Mouse (Mus musculus): ENCODE data around the gene Ercc6l2. TPM values are rescaled to one million over a fixed set of nuclear protein-coding genes. Genes with fewer than 3 reads are reported as not detected.
A peak's percentile ranks its signal among the peaks of the same experiment; 100 is the strongest.

Gene Ercc6l2
- total RNA-seq, 2 experiments from 2014 or later, result 15.4 to 19.5 TPM

- DNase-seq (ENCODE audit: low spot score in 2 of 2), result no peak
Measured at GRCm38 (mm10) chr13:63927326-63927725, 112.3 kb downstream of the Ercc6l2 start.

- peak; percentile 5 to 21 for DNase-seq (ENCODE audit: low spot score in 2 of 2)
Measured at GRCm38 (mm10) chr13:63929351-63929750, 114.3 kb downstream of the Ercc6l2 start.

GRCm38 (mm10) chr13:63929917-63930515, 115.0 kb downstream of the Ercc6l2 start:
- no peak for DNase-seq (ENCODE audit: low spot score in 2 of 2)

GRCm38 (mm10) chr13:63930525-63930924, 115.5 kb downstream of the Ercc6l2 start:
- no peak for DNase-seq (ENCODE audit: low spot score in 2 of 2)

GRCm38 (mm10) chr13:63936369-63936768, 121.3 kb downstream of the Ercc6l2 start:
- no peak for DNase-seq (ENCODE audit: low spot score in 2 of 2)

- no peak for DNase-seq (ENCODE audit: low spot score in 2 of 2)
Measured at GRCm38 (mm10) chr13:63940257-63940656, 125.2 kb downstream of the Ercc6l2 start.

- DNase-seq (ENCODE audit: low spot score in 2 of 2), result no peak
Measured at GRCm38 (mm10) chr13:63941170-63941569, 126.1 kb downstream of the Ercc6l2 start.

GRCm38 (mm10) chr13:63943605-63944004, 128.6 kb downstream of the Ercc6l2 start:
- no peak for DNase-seq (ENCODE audit: low spot score in 2 of 2)

GRCm38 (mm10) chr13:63944344-63945021, 129.4 kb downstream of the Ercc6l2 start:
- DNase-seq (ENCODE audit: low spot score in 2 of 2), result no peak

Other genes with a start within 250 kb of the Ercc6l2 start
- gene Ptch1, start 241.6 kb upstream of the Ercc6l2 start, total RNA-seq (2021), result 10 to 100 TPM; 49.4 to 55.7 TPM

All from left cerebral cortex, adult 18-20 months (tissue).